Mouse (Mus musculus) neural tube, embryonic 13.5 days (tissue): ENCODE results near the gene Zbtb34. TPM values are rescaled to one million over a fixed set of nuclear protein-coding genes. Genes with fewer than 3 reads are reported as not detected.

Source experiments
- ATAC-seq: fragments of 200-750 bp; cut with Nextera tagmentation; 2 replicates; pipeline ENCODE4 v1.8.0; 2017; ENCODE audit warnings: low read depth, mild to moderate bottlenecking, moderate TSS enrichment, moderate library complexity
- H3K27ac ChIP-seq: fragments of 300-500 bp; sonication (generic); replicated peaks from 2 replicates; pipeline ENCODE4 v1.5.1; 2015; ENCODE audit warnings: moderate library complexity, mild to moderate bottlenecking, inconsistent platforms
- H3K27me3 ChIP-seq: fragments of 300-500 bp; sonication (generic); 2 replicates; pipeline ENCODE4 v1.6.1; 2015; ENCODE audit warnings: mild to moderate bottlenecking, inconsistent platforms
- H3K36me3 ChIP-seq: fragments of 300-500 bp; sonication (generic); 2 replicates; pipeline ENCODE4 v1.6.1; 2015; ENCODE audit warnings: mild to moderate bottlenecking, inconsistent platforms
- H3K4me1 ChIP-seq: fragments of 300-500 bp; sonication (generic); replicated peaks from 2 replicates; pipeline ENCODE4 v1.6.1; 2015; ENCODE audit warnings: inconsistent platforms
- H3K4me2 ChIP-seq: fragments of 300-500 bp; sonication (generic); 2 replicates; pipeline ENCODE4 v1.6.1; 2015; ENCODE audit warnings: inconsistent platforms, mild to moderate bottlenecking, moderate library complexity
- H3K4me3 ChIP-seq: fragments of 300-500 bp; sonication (generic); 2 replicates; pipeline ENCODE4 v1.5.1; 2015; ENCODE audit warnings: mild to moderate bottlenecking, inconsistent platforms
- H3K9ac ChIP-seq: fragments of 300-500 bp; sonication (generic); 2 replicates; pipeline ENCODE4 v1.6.1; 2015; ENCODE audit warnings: moderate library complexity, mild to moderate bottlenecking, inconsistent platforms
- H3K9me3 ChIP-seq: fragments of 300-500 bp; sonication (generic); 2 replicates; pipeline ENCODE4 v1.6.1; 2016; ENCODE audit warnings: inconsistent platforms
- WGBS: fragments of 180-500 bp; shearing (Covaris S2); methylation state at CpG from one replicate; pipeline ENCODE4 v1.1.7; 2015; 5-methylcytosine and 5-hydroxymethylcytosine counted together
- polyA plus RNA-seq: library from polyadenylated mRNA; unstranded; fragments of >200 nt; fragmentation: Nextera tagmentation; extraction: Ambion mirVana; gene quantifications from 2 replicates; pipeline ENCODE4 v1.2.1, GENCODE M21; 2015

The Zbtb34 gene
- polyA plus RNA-seq, 1 experiment from 2014 or later, result 7.3 TPM

DNA sequence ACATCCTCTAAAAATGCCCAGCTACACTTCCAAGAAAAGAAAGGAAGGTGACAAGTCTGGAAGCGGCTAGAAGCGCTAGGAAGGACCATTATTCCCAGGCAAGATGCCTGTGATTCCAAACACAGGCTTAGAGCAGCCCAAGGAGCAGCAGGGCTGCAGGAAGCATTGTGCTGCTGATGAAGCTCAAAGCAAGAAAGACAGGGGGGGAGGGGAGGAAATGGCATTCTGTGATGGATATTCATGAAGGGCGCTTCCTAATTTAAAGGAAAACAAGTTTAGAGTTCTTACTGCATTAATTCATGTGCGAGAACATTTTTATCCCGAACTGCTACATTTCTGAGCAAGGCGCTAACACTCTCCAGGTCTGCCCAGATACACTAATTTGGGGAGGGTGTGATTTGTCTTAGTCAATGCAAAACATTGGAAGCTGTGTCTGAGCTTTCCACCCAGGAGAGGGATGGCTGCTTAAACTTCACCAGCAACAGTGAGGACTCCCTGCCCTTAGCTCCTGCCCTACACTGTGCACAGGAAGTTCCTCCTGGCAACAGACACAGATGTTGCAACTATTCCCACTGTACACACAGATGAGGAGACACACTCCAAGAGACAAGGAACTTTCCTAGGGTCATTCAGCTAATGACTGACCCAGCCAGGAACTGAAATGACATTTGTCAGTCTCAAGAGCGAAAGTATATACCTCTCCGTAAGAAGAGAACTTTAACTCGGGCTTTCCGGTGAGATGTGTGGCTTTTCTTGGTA lies 4.3 kb downstream of the Zbtb34 start:
- ATAC-seq, result no peak
- peaks cover 34% of the 10 kb centered on the region for H3K4me1 ChIP-seq
- peaks cover 29% of the 10 kb centered on the region for H3K36me3 ChIP-seq
- H3K27me3 ChIP-seq, result no peaks in the 10 kb centered on the region
- H3K9ac ChIP-seq, result 0 out of 2 replicates have a peak overlapping the region, but pooled peaks have one; percentile 5
- H3K4me3 ChIP-seq, result no peak overlapping the region
- H3K9me3 ChIP-seq, result no peaks in the 10 kb centered on the region
- 67% methylated on average over 10 of the region's 10 CpGs for WGBS
- no peak overlapping the region for H3K27ac ChIP-seq
- no peak overlapping the region for H3K4me2 ChIP-seq

DNA sequence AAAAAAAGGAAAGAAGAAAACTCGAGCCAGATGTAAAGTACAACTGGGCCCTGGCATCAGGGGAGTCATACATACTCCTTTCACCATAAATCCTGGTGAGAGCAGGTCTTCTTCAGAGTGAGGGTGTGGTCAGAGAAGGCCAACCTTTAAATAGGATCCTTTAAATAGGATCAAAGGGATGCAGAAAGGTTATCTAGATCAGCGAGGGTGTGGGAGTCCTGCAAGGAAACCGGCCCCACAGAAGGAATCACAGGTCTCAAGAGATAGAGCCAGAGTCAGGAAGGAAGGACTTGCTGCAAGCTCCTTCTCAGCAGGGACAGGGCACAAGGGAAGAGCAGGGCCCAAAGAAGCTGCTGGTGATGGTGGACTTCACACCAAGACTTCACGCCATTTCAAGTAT lies 13.7 kb downstream of the Zbtb34 start:
- Histone ChIP-seq H3K4me2 (no peak overlapping the region), H3K9ac (no peak overlapping the region), H3K4me1 (no peaks in the 10 kb centered on the region; the same call in 1 of the 2 replicates), H3K27ac (no peak overlapping the region), H3K9me3 (no peaks in the 10 kb centered on the region), H3K27me3 (no peaks in the 10 kb centered on the region), H3K36me3 (peaks cover 11% of the 10 kb centered on the region), H3K4me3 (no peak overlapping the region)
- WGBS, result 80% methylated on average over 4 of the region's 4 CpGs
- ATAC-seq, result no peak

DNA sequence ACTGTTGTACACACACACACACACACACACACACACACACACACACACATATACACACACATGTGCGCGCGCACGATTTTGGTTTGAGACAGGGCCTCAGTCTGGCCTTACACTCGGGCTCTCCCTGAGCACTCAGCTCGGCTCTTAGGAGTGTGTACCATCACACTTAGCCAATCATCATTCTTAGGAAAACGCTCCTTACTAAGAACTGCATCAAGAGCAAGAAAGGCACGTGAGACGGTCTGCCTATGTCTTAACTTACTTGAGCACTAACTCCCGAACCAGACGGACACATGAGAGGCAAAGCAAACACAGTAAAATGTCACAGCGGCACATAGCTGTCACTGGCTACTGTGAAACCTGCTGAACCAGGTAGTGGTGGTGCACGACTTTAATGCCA lies 17.1 kb downstream of the Zbtb34 start:
- ATAC-seq, result no peak
- Histone ChIP-seq H3K36me3 (peaks cover 32% of the 10 kb centered on the region), H3K9me3 (no peaks in the 10 kb centered on the region), H3K9ac (no peak overlapping the region), H3K27ac (no peak overlapping the region), H3K27me3 (no peaks in the 10 kb centered on the region), H3K4me1 (no peaks in the 10 kb centered on the region; the same call in 1 of the 2 replicates), H3K4me3 (no peak overlapping the region), H3K4me2 (no peak overlapping the region)
- WGBS, result 93% methylated on average over 13 of the region's 13 CpGs

DNA sequence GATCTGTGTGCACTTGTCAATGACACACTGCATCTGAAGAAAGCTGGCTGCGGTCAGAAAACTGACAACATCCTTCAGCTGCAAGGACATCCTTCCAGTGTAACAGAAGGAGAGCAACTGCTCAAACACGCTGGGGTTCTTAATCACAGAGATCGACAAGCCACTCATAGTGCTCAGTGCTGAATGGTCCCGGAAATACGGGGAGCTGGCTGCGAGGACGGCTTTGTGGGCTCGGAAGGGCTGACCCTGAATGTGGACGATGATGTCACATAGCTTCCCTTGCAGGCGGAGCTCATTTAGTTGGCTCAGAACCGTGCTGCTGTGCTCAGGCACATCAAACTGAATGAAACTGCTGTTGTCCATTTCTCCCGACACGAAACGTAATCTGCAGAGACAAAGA lies 19.0 kb downstream of the Zbtb34 start:
- ATAC-seq, result no peak
- peaks cover 39% of the 10 kb centered on the region for H3K36me3 ChIP-seq
- no peak overlapping the region for H3K4me2 ChIP-seq
- peaks cover 5% of the 10 kb centered on the region for H3K4me1 ChIP-seq
- no peaks in the 10 kb centered on the region for H3K9me3 ChIP-seq
- no peaks in the 10 kb centered on the region for H3K27me3 ChIP-seq
- 77% methylated on average over 14 of the region's 14 CpGs for WGBS
- H3K9ac ChIP-seq, result no peak overlapping the region
- no peak overlapping the region for H3K27ac ChIP-seq
- H3K4me3 ChIP-seq, result no peak overlapping the region

DNA sequence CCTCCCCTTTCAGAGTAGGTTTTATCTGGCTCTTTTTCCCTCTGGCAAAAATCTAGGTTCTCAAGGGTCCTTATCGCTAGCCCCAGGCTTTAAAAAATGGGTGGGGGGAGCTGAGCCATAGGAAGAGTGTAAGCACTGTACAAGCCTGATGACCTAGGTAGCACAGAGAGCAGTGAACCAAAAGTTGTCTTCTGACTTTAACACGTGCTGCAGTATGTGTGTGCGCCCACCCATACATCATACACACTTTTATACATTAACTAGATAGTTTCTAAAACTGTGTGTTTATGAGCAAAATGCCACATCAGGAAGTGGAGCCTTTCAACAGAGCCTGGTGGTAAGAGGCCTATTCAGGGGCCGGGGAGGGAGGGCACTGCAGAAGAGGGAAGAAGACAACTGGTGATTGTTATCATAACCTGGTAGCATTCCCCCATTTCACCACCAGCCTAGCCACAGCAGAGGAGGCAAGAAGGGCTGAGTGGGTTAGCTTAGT lies 27.6 kb downstream of the Zbtb34 start:
- Histone ChIP-seq H3K4me2 (no peak overlapping the region), H3K9me3 (no peaks in the 10 kb centered on the region), H3K27me3 (no peaks in the 10 kb centered on the region; the same call in 1 of the 2 replicates), H3K4me1 (peaks cover 24% of the 10 kb centered on the region), H3K36me3 (0 out of 2 replicates have a peak, but pooled peaks cover 4% of the 10 kb centered on the region), H3K27ac (no peak overlapping the region), H3K9ac (no peak overlapping the region), H3K4me3 (no peak overlapping the region)
- ATAC-seq, result no peak
- WGBS, result 88% methylated on average over 4 of the region's 4 CpGs

DNA sequence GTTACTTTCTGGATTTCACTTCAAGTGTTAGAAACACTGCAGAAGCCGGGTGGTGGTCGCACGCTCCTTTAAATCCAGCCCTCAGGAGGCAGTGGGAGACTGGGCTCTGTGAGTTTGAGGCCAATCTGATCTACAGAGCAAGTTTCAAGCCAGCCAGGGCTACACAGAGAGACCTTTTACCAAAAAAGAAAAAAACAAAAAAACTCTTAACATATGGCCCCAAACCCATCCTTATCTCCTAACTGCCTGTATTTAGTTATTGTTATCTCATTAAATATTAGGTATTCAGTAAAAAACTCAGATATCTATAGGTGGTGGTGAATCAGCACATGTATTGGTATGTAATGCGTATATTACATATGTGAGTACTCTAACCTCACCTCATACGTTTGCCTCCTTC lies 28.5 kb downstream of the Zbtb34 start:
- Histone ChIP-seq H3K27ac (no peak overlapping the region), H3K36me3 (no peaks in the 10 kb centered on the region), H3K4me1 (peaks cover 20% of the 10 kb centered on the region), H3K4me3 (no peak overlapping the region), H3K27me3 (no peaks in the 10 kb centered on the region; the same call in 1 of the 2 replicates), H3K9ac (no peak overlapping the region), H3K4me2 (no peak overlapping the region), H3K9me3 (no peaks in the 10 kb centered on the region)
- WGBS, result 65% methylated on average over 5 of the region's 5 CpGs
- ATAC-seq, result no peak

DNA sequence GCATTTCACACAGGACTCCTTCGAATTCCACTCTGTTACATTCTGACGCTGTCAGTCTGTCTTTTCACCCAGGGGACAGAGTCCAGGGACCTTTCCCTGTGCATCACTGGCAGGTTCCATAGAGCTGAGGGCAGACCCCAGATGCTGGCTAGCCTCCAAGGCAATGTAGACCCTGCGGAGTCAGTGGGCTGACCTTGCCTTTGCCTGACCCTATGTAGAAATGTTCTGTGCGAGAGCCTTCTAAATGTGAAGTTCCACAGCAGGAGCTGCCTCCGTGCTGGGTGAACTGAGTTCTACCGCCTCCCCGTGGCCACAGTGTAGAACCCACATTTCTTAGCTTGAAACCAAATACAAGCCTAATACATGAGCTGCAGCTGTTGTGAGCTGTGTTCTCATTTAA lies 28.9 kb downstream of the Zbtb34 start:
- no peak overlapping the region for H3K9ac ChIP-seq
- WGBS, result 30% methylated on average over 7 of the region's 7 CpGs

DNA sequence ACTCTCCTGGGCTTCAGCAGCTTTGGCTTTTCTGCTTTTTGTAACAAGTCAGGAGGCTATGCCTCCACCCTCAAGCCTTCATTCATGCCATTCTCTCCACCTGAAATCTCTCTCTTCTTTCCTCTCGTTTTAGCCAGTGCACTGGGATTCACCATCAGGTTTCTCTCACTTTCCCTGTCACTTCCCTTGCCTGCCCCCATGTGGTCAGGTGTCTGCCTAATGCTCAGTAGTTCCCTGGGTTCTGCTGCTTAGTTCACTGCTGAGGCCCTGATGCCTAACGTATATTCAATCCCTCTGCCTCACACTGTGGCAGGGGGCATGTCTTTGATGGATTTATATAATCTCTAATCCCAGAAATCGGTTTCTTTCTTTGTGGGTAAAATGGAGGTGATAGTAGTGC lies 29.9 kb downstream of the Zbtb34 start:
- peaks cover 10% of the 10 kb centered on the region for H3K4me1 ChIP-seq
- H3K36me3 ChIP-seq, result no peaks in the 10 kb centered on the region
- no peak overlapping the region for H3K4me3 ChIP-seq
- H3K9ac ChIP-seq, result no peak overlapping the region
- no peak overlapping the region for H3K4me2 ChIP-seq
- no peak for ATAC-seq
- H3K9me3 ChIP-seq, result no peaks in the 10 kb centered on the region
- WGBS, result 38% methylated on average over 3 of the region's 3 CpGs
- no peaks in the 10 kb centered on the region; the same call in 1 of the 2 replicates for H3K27me3 ChIP-seq
- H3K27ac ChIP-seq, result no peak overlapping the region

More for the DNA sequence above, 28.9 kb downstream of the Zbtb34 start:
- no peak for ATAC-seq
- H3K4me1 ChIP-seq, result peaks cover 20% of the 10 kb centered on the region
- H3K4me2 ChIP-seq, result no peak overlapping the region
- H3K4me3 ChIP-seq, result no peak overlapping the region
- H3K27ac ChIP-seq, result no peak overlapping the region
- H3K27me3 ChIP-seq, result no peaks in the 10 kb centered on the region; the same call in 1 of the 2 replicates
- no peaks in the 10 kb centered on the region for H3K36me3 ChIP-seq
- H3K9me3 ChIP-seq, result no peaks in the 10 kb centered on the region

DNA sequence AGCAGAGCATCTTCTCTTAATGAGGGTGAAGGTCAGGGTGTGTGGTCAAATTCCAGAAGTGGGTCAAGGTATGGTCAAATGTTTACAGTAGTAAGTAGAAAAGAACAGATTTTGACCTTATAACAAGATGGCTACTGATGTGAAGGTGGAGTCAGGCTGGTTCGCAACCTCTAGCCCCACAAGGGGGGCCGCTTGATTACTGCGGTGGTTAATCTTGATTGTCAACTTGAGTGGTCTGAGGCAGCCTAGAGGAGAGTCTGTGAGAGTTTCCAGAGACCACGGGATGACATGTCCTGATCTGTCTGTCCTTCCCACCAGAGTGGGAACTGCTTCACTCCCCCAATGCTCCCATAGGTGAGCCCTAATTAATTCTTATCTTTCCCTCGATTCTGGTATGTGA lies 30.6 kb downstream of the Zbtb34 start:
- Histone ChIP-seq H3K9ac (no peak overlapping the region), H3K27ac (no peak overlapping the region), H3K4me1 (peaks cover 4% of the 10 kb centered on the region; the same call in 1 of the 2 replicates), H3K9me3 (no peaks in the 10 kb centered on the region), H3K4me2 (no peak overlapping the region), H3K4me3 (no peak overlapping the region), H3K27me3 (no peaks in the 10 kb centered on the region; the same call in 1 of the 2 replicates), H3K36me3 (no peaks in the 10 kb centered on the region)
- ATAC-seq, result no peak
- WGBS, result 81% methylated on average over 5 of the region's 5 CpGs

DNA sequence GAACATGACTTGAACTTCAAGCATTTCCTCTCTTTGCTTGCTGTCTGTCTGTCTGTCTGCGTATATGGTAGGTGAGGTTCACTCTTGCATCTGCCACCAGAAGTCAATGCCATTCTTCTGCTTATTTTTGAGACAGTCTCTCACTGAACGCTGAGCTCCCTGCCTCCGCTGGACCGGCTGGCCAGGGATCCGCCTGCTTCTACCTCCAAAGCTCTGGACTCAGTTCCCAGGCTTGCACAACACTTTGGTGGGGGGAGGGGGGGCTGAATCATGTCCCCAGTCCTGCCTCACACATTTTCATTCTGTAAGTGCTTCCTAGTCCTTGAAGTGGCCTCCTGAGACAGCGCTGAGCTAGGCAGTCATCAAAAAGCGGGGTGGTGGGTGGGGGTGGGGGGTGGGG lies 32.0 kb downstream of the Zbtb34 start:
- no peak overlapping the region for H3K27ac ChIP-seq
- 75% methylated on average over 7 of the region's 7 CpGs for WGBS
- H3K9me3 ChIP-seq, result no peaks in the 10 kb centered on the region
- peaks cover 4% of the 10 kb centered on the region for H3K4me1 ChIP-seq
- ATAC-seq, result no peak
- H3K27me3 ChIP-seq, result no peaks in the 10 kb centered on the region; the same call in 1 of the 2 replicates
- H3K4me3 ChIP-seq, result no peak overlapping the region
- H3K9ac ChIP-seq, result no peak overlapping the region
- H3K4me2 ChIP-seq, result no peak overlapping the region
- no peaks in the 10 kb centered on the region for H3K36me3 ChIP-seq

DNA sequence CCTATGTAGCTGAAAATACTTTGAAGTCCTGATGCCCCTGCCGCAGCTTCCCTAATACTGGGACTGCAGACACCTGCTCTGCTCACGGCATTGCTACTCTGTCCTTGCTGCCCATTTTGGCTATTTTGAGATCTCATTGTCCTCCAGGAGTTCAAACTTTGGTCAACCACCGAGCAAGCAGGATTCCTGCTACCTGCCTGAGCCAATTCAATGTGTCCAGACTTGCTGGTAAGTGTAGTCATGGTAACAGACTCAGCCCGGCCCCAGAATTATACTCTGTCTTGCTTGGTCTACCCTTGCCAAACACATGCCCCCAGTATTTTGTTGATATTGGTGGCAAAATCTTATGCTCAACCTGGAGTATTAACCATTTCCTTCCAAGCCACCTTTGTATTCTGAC lies 34.1 kb downstream of the Zbtb34 start:
- H3K27me3 ChIP-seq, result no peaks in the 10 kb centered on the region; the same call in 1 of the 2 replicates
- WGBS, result 71% methylated on average over 4 of the region's 4 CpGs
- no peak overlapping the region for H3K9ac ChIP-seq
- ATAC-seq, result no peak
- H3K36me3 ChIP-seq, result no peaks in the 10 kb centered on the region
- H3K27ac ChIP-seq, result no peak overlapping the region
- no peak overlapping the region for H3K4me2 ChIP-seq
- H3K9me3 ChIP-seq, result no peaks in the 10 kb centered on the region
- no peak overlapping the region for H3K4me3 ChIP-seq
- peaks cover 1% of the 10 kb centered on the region for H3K4me1 ChIP-seq

DNA sequence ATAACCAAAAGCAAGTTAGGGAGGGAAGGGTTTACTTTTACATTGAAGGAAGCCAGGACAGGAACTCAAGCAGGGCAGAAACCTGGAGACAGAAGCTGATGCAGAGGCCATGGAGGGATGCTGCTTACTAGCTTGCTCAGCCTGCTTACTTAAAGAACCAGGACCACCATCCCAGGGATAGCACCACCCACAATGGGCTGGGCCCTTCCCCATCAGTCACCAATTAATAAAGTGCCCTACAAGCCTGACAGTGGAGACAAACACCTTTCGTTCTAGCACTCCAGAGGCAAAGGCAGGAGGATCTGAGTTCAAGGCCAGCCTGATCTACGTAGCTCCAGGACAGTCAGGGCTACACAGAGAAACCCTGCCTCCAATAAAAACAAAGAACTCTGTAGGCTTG lies 36.1 kb downstream of the Zbtb34 start:
- Histone ChIP-seq H3K9me3 (no peaks in the 10 kb centered on the region), H3K4me1 (no peaks in the 10 kb centered on the region; the same call in 1 of the 2 replicates), H3K9ac (no peak overlapping the region), H3K36me3 (0 out of 2 replicates have a peak, but pooled peaks cover 3% of the 10 kb centered on the region), H3K4me2 (no peak overlapping the region), H3K4me3 (no peak overlapping the region), H3K27me3 (no peaks in the 10 kb centered on the region), H3K27ac (no peak overlapping the region)
- ATAC-seq, result no peak
- WGBS, result 81% methylated on average over 2 of the region's 2 CpGs
